Mouse (Mus musculus) hindbrain, postnatal 0 days (tissue): Measurements from ENCODE around the gene Iars2. TPM values are rescaled to one million over a fixed set of nuclear protein-coding genes. Genes with fewer than 3 reads are reported as not detected.

Source experiments
- ATAC-seq: fragments of 200-750 bp; cut with Nextera tagmentation; 2 replicates; pipeline ENCODE4 v1.8.0; 2017; ENCODE audit warnings: mild to moderate bottlenecking, moderate TSS enrichment, moderate library complexity
- DNase-seq: peaks from one replicate; pipeline ENCODE4 v3.0.0-alpha.2; 2015; ENCODE audit warnings: low spot score
- H3K27ac ChIP-seq: fragments of 300-500 bp; sonication (generic); 2 replicates; pipeline ENCODE4 v1.5.1; 2014; ENCODE audit warnings: mild to moderate bottlenecking
- H3K27me3 ChIP-seq: fragments of 300-500 bp; sonication (generic); 2 replicates; pipeline ENCODE4 v1.6.1; 2014; ENCODE audit warnings: low read length, mixed read lengths; ENCODE audit not compliant: insufficient read depth
- H3K36me3 ChIP-seq: fragments of 300-500 bp; sonication (generic); 2 replicates; pipeline ENCODE4 v1.6.1; 2014; ENCODE audit warnings: low read length, mixed read lengths; ENCODE audit not compliant: insufficient read depth
- H3K4me1 ChIP-seq: fragments of 300-500 bp; sonication (generic); 2 replicates; pipeline ENCODE4 v1.6.1; 2014; ENCODE audit warnings: antibody characterized with exemption, low read length, mixed read lengths; ENCODE audit not compliant: insufficient read depth
- H3K4me2 ChIP-seq: fragments of 300-500 bp; sonication (generic); 2 replicates; pipeline ENCODE4 v1.6.1; 2014; ENCODE audit warnings: low read depth, mild to moderate bottlenecking, low read length, moderate library complexity, mixed read lengths
- H3K4me3 ChIP-seq: fragments of 300-500 bp; sonication (generic); 2 replicates; pipeline ENCODE4 v1.5.1; 2014; ENCODE audit warnings: low read length
- H3K9ac ChIP-seq: fragments of 300-500 bp; sonication (generic); replicated peaks from 2 replicates; pipeline ENCODE4 v1.6.1; 2014; ENCODE audit warnings: mild to moderate bottlenecking, low read length, moderate library complexity, mixed read lengths
- H3K9me3 ChIP-seq: fragments of 300-500 bp; sonication (generic); 2 replicates; pipeline ENCODE4 v1.6.1; 2016; ENCODE audit warnings: low read length, mixed read lengths
- CTCF ChIP-seq: IDR thresholded peaks from 2 replicates; pipeline ENCODE4 v1.5.1; 2016; ENCODE audit warnings: antibody characterized with exemption, control low read depth, low read depth
- WGBS: fragments of 180-500 bp; shearing (Covaris S2); extraction: QIAGEN DNeasy Blood & Tissue Kit; methylation state at CpG from one replicate; pipeline ENCODE4 v1.1.7; 2014; 5-methylcytosine and 5-hydroxymethylcytosine counted together
- polyA plus RNA-seq: library from polyadenylated mRNA; unstranded; fragments of >200 nt; fragmentation: Nextera tagmentation; extraction: Ambion mirVana; gene quantifications from 2 replicates; pipeline ENCODE4 v1.2.1, GENCODE M21; 2015
- total RNA-seq: library from RNA; depleted of rRNA; stranded (reverse); fragments of >200 nt; gene quantifications from 2 replicates; pipeline ENCODE4 v1.2.3, GENCODE M21; 2014

Gene Iars2
- total and polyA plus RNA-seq, 2 experiments from 2014 or later: 18.8 to 39.0 TPM

GRCm38 (mm10) chr1:185302816-185303215, 26.4 kb downstream of the Iars2 start:
- no peak overlapping the region for H3K4me3 ChIP-seq
- no peak overlapping the region for H3K9ac ChIP-seq
- H3K27me3 ChIP-seq: no peaks in the 10 kb centered on the region
- DNase-seq (no peak), ATAC-seq (no peak)
- no peak overlapping the region for H3K27ac ChIP-seq
- no peak overlapping the region for H3K4me2 ChIP-seq
- no peaks in the 10 kb centered on the region for H3K9me3 ChIP-seq
- WGBS: 83% methylated on average over 6 of the region's 6 CpGs
- peaks cover 11% of the 10 kb centered on the region; the same call in 1 of the 2 replicates for H3K36me3 ChIP-seq
- no peaks in the 10 kb centered on the region for H3K4me1 ChIP-seq
- TF ChIP-seq CTCF: no peak

DNA sequence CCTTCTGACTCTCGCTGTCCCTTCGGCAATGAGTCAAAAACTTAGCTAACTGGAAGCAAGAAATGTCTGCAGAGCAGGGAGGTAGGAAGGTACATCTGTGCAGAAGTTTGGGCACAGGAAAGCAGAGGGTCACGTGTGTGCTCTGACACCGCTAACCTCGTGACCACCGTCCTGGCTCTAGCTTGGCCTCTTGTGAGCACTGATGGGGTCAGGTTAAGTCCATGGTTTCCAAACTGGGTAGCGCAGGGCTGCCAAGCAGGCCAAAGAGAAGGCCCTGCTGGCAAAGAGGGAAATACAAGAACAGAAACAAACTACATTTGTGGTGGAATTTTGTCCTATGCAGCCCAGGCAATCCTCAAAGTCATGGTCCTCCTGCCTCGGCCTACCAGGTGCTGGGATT, 30.7 kb downstream of the Iars2 start:
- peaks cover 42% of the 10 kb centered on the region for H3K36me3 ChIP-seq
- no peak for ATAC-seq
- 95% methylated on average over 8 of the region's 8 CpGs for WGBS

GRCm38 (mm10) chr1:185296850-185297249, 32.3 kb downstream of the Iars2 start:
- no peak overlapping the region for H3K4me3 ChIP-seq
- no peak overlapping the region for H3K27ac ChIP-seq
- no peak for TF ChIP-seq CTCF
- no peaks in the 10 kb centered on the region for H3K9me3 ChIP-seq
- peaks cover 54% of the 10 kb centered on the region for H3K36me3 ChIP-seq
- 90% methylated on average over 7 of the region's 7 CpGs for WGBS
- H3K27me3 ChIP-seq: no peaks in the 10 kb centered on the region
- H3K9ac ChIP-seq: no peak overlapping the region
- ATAC-seq (no peak), DNase-seq (no peak)
- no peaks in the 10 kb centered on the region for H3K4me1 ChIP-seq
- no peak overlapping the region for H3K4me2 ChIP-seq

More for the DNA sequence above, 30.7 kb downstream of the Iars2 start:
- DNase-seq: no peak
- TF ChIP-seq CTCF: no peak
- H3K9me3 ChIP-seq: no peaks in the 10 kb centered on the region
- H3K4me2 ChIP-seq: no peak overlapping the region
- H3K27me3 ChIP-seq: no peaks in the 10 kb centered on the region
- H3K4me1 ChIP-seq: no peaks in the 10 kb centered on the region
- H3K4me3 ChIP-seq: no peak overlapping the region
- H3K9ac ChIP-seq: no peak overlapping the region
- H3K27ac ChIP-seq: no peak overlapping the region

GRCm38 (mm10) chr1:185292646-185293360, 36.4 kb downstream of the Iars2 start:
- WGBS: 92% methylated on average over 10 of the region's 10 CpGs
- no peak overlapping the region for H3K27ac ChIP-seq
- no peaks in the 10 kb centered on the region for H3K4me1 ChIP-seq
- no peak for ATAC-seq
- no peaks in the 10 kb centered on the region for H3K9me3 ChIP-seq
- H3K4me3 ChIP-seq: no peak overlapping the region
- H3K4me2 ChIP-seq: no peak overlapping the region
- no peaks in the 10 kb centered on the region for H3K27me3 ChIP-seq
- peaks cover 62% of the 10 kb centered on the region for H3K36me3 ChIP-seq
- no peak for DNase-seq
- TF ChIP-seq CTCF: no peak
- H3K9ac ChIP-seq: no peak overlapping the region

DNA sequence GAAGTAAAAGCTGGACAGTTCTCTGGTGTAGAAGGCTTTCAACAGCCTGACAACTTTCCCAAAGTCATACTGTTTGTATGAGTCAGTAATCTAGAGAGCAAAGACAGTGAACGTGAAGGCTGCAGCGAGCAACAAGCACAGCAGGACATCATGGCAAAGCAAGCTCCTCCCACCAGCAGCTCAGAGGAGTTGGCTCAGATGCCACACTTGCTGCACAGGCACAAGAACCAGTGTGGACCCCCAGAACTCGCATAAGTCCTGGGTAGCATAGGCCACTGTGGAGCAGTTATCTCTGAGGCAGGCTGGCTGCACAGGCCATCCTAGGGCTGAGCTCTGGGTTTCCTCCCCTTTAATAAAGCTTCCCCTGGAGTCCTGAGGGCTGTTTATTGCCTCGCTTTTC, 37.9 kb downstream of the Iars2 start:
- ATAC-seq (no peak), DNase-seq (no peak)
- Histone ChIP-seq H3K27me3 (no peaks in the 10 kb centered on the region), H3K36me3 (peaks cover 60% of the 10 kb centered on the region), H3K4me1 (no peaks in the 10 kb centered on the region), H3K9ac (no peak overlapping the region), H3K27ac (no peak overlapping the region), H3K9me3 (no peaks in the 10 kb centered on the region), H3K4me3 (no peak overlapping the region), H3K4me2 (no peak overlapping the region)
- no peak for TF ChIP-seq CTCF
- 58% methylated on average over 4 of the region's 4 CpGs for WGBS

DNA sequence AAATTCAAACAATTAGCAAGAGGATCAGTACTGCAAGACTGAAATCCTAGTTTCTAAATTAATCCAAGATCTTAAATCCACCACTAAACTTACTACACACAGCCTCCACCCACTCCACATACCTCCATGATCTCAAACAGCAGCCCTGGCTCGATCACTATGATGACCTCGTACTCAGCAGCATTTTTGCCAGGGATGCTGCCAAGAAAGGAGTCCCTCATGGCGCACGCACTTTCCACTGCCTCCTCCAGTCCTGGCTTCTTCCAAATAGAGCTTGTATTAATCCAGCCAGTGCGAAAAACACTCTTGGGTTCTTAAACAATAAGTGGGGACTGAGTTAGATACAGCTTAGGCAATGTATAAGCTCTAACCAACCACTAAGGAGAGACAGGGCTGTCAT, 40.0 kb downstream of the Iars2 start:
- ATAC-seq: no peak
- Histone ChIP-seq H3K4me1 (no peaks in the 10 kb centered on the region), H3K4me3 (no peak overlapping the region), H3K27ac (no peak overlapping the region), H3K4me2 (no peak overlapping the region), H3K9me3 (no peaks in the 10 kb centered on the region), H3K36me3 (peaks cover 59% of the 10 kb centered on the region), H3K9ac (no peak overlapping the region), H3K27me3 (no peaks in the 10 kb centered on the region)
- no peak for TF ChIP-seq CTCF
- no peak for DNase-seq
- 77% methylated on average over 5 of the region's 5 CpGs for WGBS

- no peak for ATAC-seq
- no peak for TF ChIP-seq CTCF
- WGBS: 94% methylated on average over 20 of the region's 20 CpGs
Measured at GRCm38 (mm10) chr1:185287066-185287465, 42.1 kb downstream of the Iars2 start.

More at GRCm38 (mm10) chr1:185287066-185287465, 42.1 kb downstream of the Iars2 start:
- Histone ChIP-seq H3K9me3 (no peaks in the 10 kb centered on the region), H3K4me2 (no peak overlapping the region), H3K4me3 (no peak overlapping the region), H3K36me3 (peaks cover 53% of the 10 kb centered on the region), H3K9ac (no peak overlapping the region), H3K4me1 (no peaks in the 10 kb centered on the region), H3K27me3 (no peaks in the 10 kb centered on the region), H3K27ac (no peak overlapping the region)
- DNase-seq: no peak
